Mouse (Mus musculus): ENCODE data around the gene Ethe1.

DNA sequence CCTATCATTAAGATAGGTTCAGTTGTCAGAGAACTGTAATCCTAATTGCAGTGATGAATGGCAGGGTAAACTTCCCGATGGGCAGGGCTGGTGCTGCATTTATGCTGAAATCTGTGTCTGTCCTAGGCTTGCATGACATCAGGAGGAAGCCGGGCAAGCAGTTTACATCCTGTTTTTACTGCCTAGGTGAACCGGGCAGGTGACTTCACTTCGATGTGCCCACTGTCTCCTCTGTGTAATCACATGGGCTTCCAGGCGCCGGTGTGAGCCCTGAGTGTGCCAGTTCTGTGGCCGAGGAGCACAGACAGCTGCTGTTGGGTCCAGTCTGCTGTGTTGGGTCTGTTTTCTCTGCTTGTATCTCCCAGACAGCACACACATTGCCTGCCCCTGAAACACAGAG is 59.1 kb downstream of the Ethe1 start:
- TF ChIP-seq POLR2A (IDR thresholded peaks at IDR 0.05; ENCODE audit: extremely low read depth, insufficient read depth, low read length) (no peak), CTCF (IDR thresholded peaks at IDR 0.05; ENCODE audit: low read depth, low read length) (no peak)

Data from liver, adult 2 months (tissue).